Mouse (Mus musculus) midbrain, postnatal 0 days (tissue): ENCODE results near the gene Diaph2. TPM values are rescaled to one million over a fixed set of nuclear protein-coding genes. Genes with fewer than 3 reads are reported as not detected.

ENCODE experiments used
- ATAC-seq: fragments of 200-750 bp; cut with Nextera tagmentation; 2 replicates; pipeline ENCODE4 v1.8.0; 2017; ENCODE audit warnings: moderate number of reproducible peaks, mild to moderate bottlenecking, moderate TSS enrichment, moderate library complexity; ENCODE audit not compliant: low FRiP score
- DNase-seq: peaks from one replicate; pipeline ENCODE4 v3.0.0-alpha.2; 2015; ENCODE audit warnings: low spot score
- H3K27ac ChIP-seq: fragments of 300-500 bp; sonication (generic); 2 replicates; pipeline ENCODE4 v1.5.1; 2014; ENCODE audit warnings: low read depth, mild to moderate bottlenecking, low read length, mixed read lengths
- H3K27me3 ChIP-seq: fragments of 300-500 bp; sonication (generic); 2 replicates; pipeline ENCODE4 v1.6.1; 2014; ENCODE audit warnings: low read length, control low read depth, mixed read lengths; ENCODE audit not compliant: insufficient read depth
- H3K36me3 ChIP-seq: fragments of 300-500 bp; sonication (generic); 2 replicates; pipeline ENCODE4 v1.6.1; 2014; ENCODE audit warnings: low read length, control low read depth, mixed read lengths; ENCODE audit not compliant: insufficient read depth
- H3K4me1 ChIP-seq: fragments of 300-500 bp; sonication (generic); 2 replicates; pipeline ENCODE4 v1.6.1; 2014; ENCODE audit warnings: mild to moderate bottlenecking, control low read depth, antibody characterized with exemption, low read length, mixed read lengths; ENCODE audit not compliant: insufficient read depth
- H3K4me2 ChIP-seq: fragments of 300-500 bp; sonication (generic); 2 replicates; pipeline ENCODE4 v1.6.1; 2014; ENCODE audit warnings: low read depth, mild to moderate bottlenecking, low read length, mixed read lengths; ENCODE audit not compliant: poor library complexity, severe bottlenecking
- H3K4me3 ChIP-seq: fragments of 300-500 bp; sonication (generic); 2 replicates; pipeline ENCODE4 v1.5.1; 2014; ENCODE audit warnings: low read depth, mild to moderate bottlenecking, low read length, moderate library complexity
- H3K9ac ChIP-seq: fragments of 300-500 bp; sonication (generic); replicated peaks from 2 replicates; pipeline ENCODE4 v1.6.1; 2014; ENCODE audit warnings: mild to moderate bottlenecking, low read length, moderate library complexity, mixed read lengths; ENCODE audit not compliant: poor library complexity, severe bottlenecking
- H3K9me3 ChIP-seq: fragments of 300-500 bp; sonication (generic); 2 replicates; pipeline ENCODE4 v1.6.1; 2016; ENCODE audit warnings: low read length, control low read depth
- CTCF ChIP-seq: IDR thresholded peaks from 2 replicates; pipeline ENCODE4 v1.5.1; 2016; ENCODE audit warnings: antibody characterized with exemption, mild to moderate bottlenecking
- WGBS: fragments of 180-500 bp; shearing (Covaris S2); extraction: QIAGEN DNeasy Blood & Tissue Kit; methylation state at CpG from one replicate; pipeline ENCODE4 v1.1.7; 2014; 5-methylcytosine and 5-hydroxymethylcytosine counted together
- polyA plus RNA-seq: library from polyadenylated mRNA; unstranded; fragments of >200 nt; fragmentation: Nextera tagmentation; extraction: Ambion mirVana; gene quantifications from 2 replicates; pipeline ENCODE4 v1.2.1, GENCODE M21; 2015
- total RNA-seq: library from RNA; depleted of rRNA; stranded (reverse); fragments of >200 nt; gene quantifications from 2 replicates; pipeline ENCODE4 v1.2.3, GENCODE M21; 2014

The Diaph2 gene
- total and polyA plus RNA-seq, 2 experiments from 2014 or later: 3.9 to 4.8 TPM

DNA sequence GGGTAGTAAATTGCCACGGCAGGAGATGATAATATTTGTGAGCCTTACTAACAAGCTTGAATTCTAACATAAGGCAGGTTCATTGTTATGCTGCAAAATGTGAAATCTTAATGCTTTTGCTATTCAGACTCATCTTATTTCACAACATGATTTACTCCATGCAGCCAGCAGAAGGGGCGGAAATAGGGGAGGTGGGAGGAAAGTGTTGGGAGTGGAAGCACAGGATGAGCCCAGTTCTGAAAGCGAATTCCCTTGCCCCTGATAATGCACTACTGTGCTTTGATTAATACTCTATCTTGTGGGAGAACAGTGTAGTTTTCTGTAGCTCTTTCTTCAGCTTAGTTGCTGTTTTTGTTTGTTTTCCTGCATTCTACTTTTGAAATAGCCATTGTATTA lies 753.9 kb downstream of the Diaph2 start:
- Histone ChIP-seq H3K36me3 (no peaks in the 10 kb centered on the region), H3K27ac (0 out of 2 replicates have a peak overlapping the region, but pooled peaks have one; percentile 32), H3K4me3 (no peak overlapping the region), H3K4me2 (peak overlapping the region; percentile 20; the same call in 1 of the 2 replicates), H3K9me3 (no peaks in the 10 kb centered on the region), H3K9ac (no peak overlapping the region), H3K27me3 (no peaks in the 10 kb centered on the region), H3K4me1 (no peaks in the 10 kb centered on the region)
- DNase-seq: no peak
- no peak for ATAC-seq
- 53% methylated on average over 3 of the region's 3 CpGs for WGBS
- no peak for TF ChIP-seq CTCF

DNA sequence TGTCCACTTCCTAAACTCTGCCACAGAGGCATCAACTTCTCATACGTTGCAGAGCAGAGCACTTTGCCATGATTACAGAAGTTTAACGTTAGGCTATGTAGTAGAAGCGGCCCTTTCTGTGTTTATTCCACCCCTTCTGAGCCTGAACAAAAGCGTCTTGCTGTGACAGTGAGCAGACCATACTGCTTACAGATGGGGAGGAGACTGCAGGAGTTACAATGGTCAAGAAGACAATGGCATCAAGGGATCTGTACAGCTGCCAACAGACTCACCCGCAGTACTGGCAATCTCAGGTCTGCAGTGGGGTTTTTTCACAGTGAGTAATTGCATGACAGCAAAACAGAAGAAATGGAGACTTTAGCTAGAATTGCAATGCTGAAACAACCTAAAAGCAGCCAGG lies 756.1 kb downstream of the Diaph2 start:
- ATAC-seq: no peak

More for the DNA sequence above, 756.1 kb downstream of the Diaph2 start:
- no peak overlapping the region for H3K4me2 ChIP-seq
- H3K9me3 ChIP-seq: no peaks in the 10 kb centered on the region
- peak; percentile 1 for DNase-seq
- no peaks in the 10 kb centered on the region for H3K4me1 ChIP-seq
- no peak overlapping the region for H3K9ac ChIP-seq
- 26% methylated on average over 5 of the region's 5 CpGs for WGBS
- no peaks in the 10 kb centered on the region for H3K27me3 ChIP-seq
- H3K36me3 ChIP-seq: no peaks in the 10 kb centered on the region
- TF ChIP-seq CTCF: no peak
- H3K4me3 ChIP-seq: no peak overlapping the region
- no peak overlapping the region for H3K27ac ChIP-seq
